Mouse (Mus musculus): ENCODE results near the gene Fchsd2.

- TF ChIP-seq CTCF (IDR thresholded peaks at IDR 0.05; ENCODE audit: low read depth, low read length) (no peak), POLR2A (IDR thresholded peaks at IDR 0.05; ENCODE audit: borderline replicate concordance, low read depth, low read length) (no peak)
Measured at GRCm38 (mm10) chr7:101063523-101063922, 29.1 kb upstream of the Fchsd2 start.

Data from bone marrow macrophage, adult 2 months (primary cell).